ENCODE assay signal across 22 mouse cellular contexts in genomic region chr19:57625738-57626137, GRCm38 (mm10). TPM values are rescaled to one million over a fixed set of nuclear protein-coding genes. Genes with fewer than 3 reads are reported as not detected.
A peak's percentile ranks its signal among the peaks of the same experiment; 100 is the strongest.
DNase-seq lines count a peak whose midpoint lies in the region; ATAC-seq lines count a peak whose summit lies in the region.
"Had no signal": no experiment of that assay in that cellular context is flagged by ENCODE, and none has a peak within 500 bp of the region (broad histone marks: within the 10 kb centered on the region; RNA-seq: fewer than 3 reads in every experiment).

No protein-coding gene starts in this region.

- no peak overlapping the region for H3K9ac ChIP-seq in midbrain, embryonic 12.5 days (replicated peaks)
- H3K9ac ChIP-seq in midbrain, embryonic 13.5 days (replicated peaks), result no peak overlapping the region
- H3K9ac ChIP-seq in forebrain, embryonic 14.5 days (ENCODE audit: low read length), result no peak overlapping the region
- H3K9ac ChIP-seq in neural tube, embryonic 14.5 days (replicated peaks; ENCODE audit: low read depth, low read length), result no peak overlapping the region
- H3K9ac ChIP-seq: heart, embryonic 13.5 days; hindbrain, embryonic 15.5 days; kidney, embryonic 15.5 days; liver, embryonic 14.5 days had no signal

- ATAC-seq in frontal cortex, adult (ENCODE audit: low TSS enrichment), result peak; percentile 80
- ATAC-seq in midbrain, embryonic 12.5 days (ENCODE audit: low FRiP score, low read depth), result no peak
- ATAC-seq in midbrain, embryonic 13.5 days, result no peak
- peak; percentile 77 for ATAC-seq in forebrain, embryonic 14.5 days
- ATAC-seq in neural tube, embryonic 14.5 days (ENCODE audit: low read depth), result no peak
- ATAC-seq: intestine, embryonic 16.5 days; lung, postnatal 0 days; midbrain, embryonic 16.5 days had no signal

- WGBS in midbrain, embryonic 12.5 days, result 92% methylated on average over 9 of the region's 9 CpGs
- WGBS in midbrain, embryonic 13.5 days, result 85% methylated on average over 9 of the region's 9 CpGs
- 65% methylated on average over 9 of the region's 9 CpGs for WGBS in forebrain, embryonic 14.5 days
- WGBS in neural tube, embryonic 14.5 days, result 46% methylated on average over 9 of the region's 9 CpGs

- H3K4me2 ChIP-seq in midbrain, embryonic 12.5 days (replicated peaks), result no peak overlapping the region
- H3K4me2 ChIP-seq in midbrain, embryonic 13.5 days (replicated peaks), result no peak overlapping the region
- 0 out of 2 replicates have a peak overlapping the region, but pooled peaks have one; percentile 16 for H3K4me2 ChIP-seq in forebrain, embryonic 14.5 days (ENCODE audit: low read length)
- H3K4me2 ChIP-seq in neural tube, embryonic 14.5 days (ENCODE audit: low read depth, low read length), result no peak overlapping the region
- H3K4me2 ChIP-seq: heart, embryonic 13.5 days; hindbrain, embryonic 15.5 days; kidney, embryonic 15.5 days had no signal

- no peak overlapping the region for H3K4me3 ChIP-seq in midbrain, embryonic 12.5 days
- H3K4me3 ChIP-seq in midbrain, embryonic 13.5 days (replicated peaks), result no peak overlapping the region
- no peak overlapping the region for H3K4me3 ChIP-seq in forebrain, embryonic 14.5 days (ENCODE audit: low read depth, low read length)
- H3K4me3 ChIP-seq in neural tube, embryonic 14.5 days (ENCODE audit: low read depth, low read length), result no peak overlapping the region
- H3K4me3 ChIP-seq: heart, embryonic 13.5 days; hindbrain, embryonic 15.5 days; kidney, embryonic 15.5 days had no signal

- no peaks in the 10 kb centered on the region for H3K27me3 ChIP-seq in midbrain, embryonic 12.5 days
- H3K27me3 ChIP-seq in midbrain, embryonic 13.5 days, result no peaks in the 10 kb centered on the region
- H3K27me3 ChIP-seq in forebrain, embryonic 14.5 days (replicated peaks; ENCODE audit: control insufficient read depth, insufficient read depth, low read length), result no peaks in the 10 kb centered on the region
- H3K27me3 ChIP-seq in neural tube, embryonic 14.5 days (ENCODE audit: control insufficient read depth, insufficient read depth, low read length), result no peaks in the 10 kb centered on the region
- H3K27me3 ChIP-seq: heart, embryonic 13.5 days; hindbrain, embryonic 15.5 days; kidney, embryonic 15.5 days had no signal

- H3K4me1 ChIP-seq in midbrain, embryonic 12.5 days, result no peaks in the 10 kb centered on the region
- no peaks in the 10 kb centered on the region for H3K4me1 ChIP-seq in midbrain, embryonic 13.5 days (replicated peaks)
- H3K4me1 ChIP-seq in forebrain, embryonic 14.5 days (ENCODE audit: control insufficient read depth, insufficient read depth, low read length), result no peaks in the 10 kb centered on the region
- no peaks in the 10 kb centered on the region for H3K4me1 ChIP-seq in neural tube, embryonic 14.5 days (ENCODE audit: control insufficient read depth, insufficient read depth, low read length)
- H3K4me1 ChIP-seq: heart, embryonic 13.5 days; hindbrain, embryonic 15.5 days; kidney, embryonic 15.5 days had no signal

- DNase-seq in frontal cortex, postnatal 10 days (ENCODE audit: low spot score in 2 of 2), result no peak
- DNase-seq in forebrain, embryonic 14.5 days (ENCODE audit: low spot score), result peak; percentile 72
- no peak for DNase-seq in heart, postnatal 4 days
- DNase-seq in kidney, adult 8-10 months, result no peak
- DNase-seq: adrenal gland, postnatal 25 days; cerebellum, adult 18-20 months; cerebellum, postnatal 36 days; gastrocnemius, postnatal 14 days; heart, adult 18-20 months; spleen, adult 18-20 months; thymus, postnatal 4 days had no signal

- H3K27ac ChIP-seq in midbrain, embryonic 12.5 days (replicated peaks), result peak overlapping the region; percentile 25; the same call in 1 of the 2 replicates
- no peak overlapping the region for H3K27ac ChIP-seq in midbrain, embryonic 13.5 days
- H3K27ac ChIP-seq in forebrain, embryonic 14.5 days (ENCODE audit: low read depth, low read length), result peak overlapping the region; percentile 82
- H3K27ac ChIP-seq in neural tube, embryonic 14.5 days (ENCODE audit: low read depth, low read length), result peak overlapping the region; percentile 52
- H3K27ac ChIP-seq: heart, embryonic 13.5 days; hindbrain, embryonic 15.5 days; kidney, embryonic 15.5 days; liver, embryonic 14.5 days had no signal

- H3K36me3 ChIP-seq in midbrain, embryonic 12.5 days, result 0 out of 2 replicates have a peak, but pooled peaks cover 10% of the 10 kb centered on the region
- H3K36me3 ChIP-seq in midbrain, embryonic 13.5 days, result peaks cover 7% of the 10 kb centered on the region; the same call in 1 of the 2 replicates
- no peaks in the 10 kb centered on the region for H3K36me3 ChIP-seq in forebrain, embryonic 14.5 days (ENCODE audit: control insufficient read depth, insufficient read depth, low read length)
- no peaks in the 10 kb centered on the region for H3K36me3 ChIP-seq in neural tube, embryonic 14.5 days (ENCODE audit: control insufficient read depth, insufficient read depth, low read length)
- H3K36me3 ChIP-seq: hindbrain, embryonic 15.5 days had no signal

- H3K9me3 ChIP-seq in midbrain, embryonic 12.5 days, result no peaks in the 10 kb centered on the region
- H3K9me3 ChIP-seq in midbrain, embryonic 13.5 days, result no peaks in the 10 kb centered on the region
- H3K9me3 ChIP-seq in forebrain, embryonic 14.5 days (replicated peaks; ENCODE audit: control insufficient read depth, low read length), result no peaks in the 10 kb centered on the region
- no peaks in the 10 kb centered on the region for H3K9me3 ChIP-seq in neural tube, embryonic 14.5 days (ENCODE audit: control insufficient read depth, low read length)
- H3K9me3 ChIP-seq: heart, embryonic 13.5 days; hindbrain, embryonic 15.5 days; kidney, embryonic 15.5 days had no signal

RNA-seq across cellular contexts. Expression of gene Atrnl1, which starts 14.9 kb away (rescaled TPM):
- polyA plus RNA-seq in midbrain, embryonic 12.5 days (2016; fragmentation: Nextera tagmentation; extraction: Ambion mirVana), result 10.9 and 11.2 TPM in 2 replicates
- polyA plus RNA-seq in midbrain, embryonic 13.5 days (2015; fragmentation: Nextera tagmentation; extraction: Ambion mirVana), result 10.0 and 10.2 TPM in 2 replicates
- 6.9 TPM in 2 replicates for polyA plus RNA-seq in forebrain, embryonic 14.5 days (2014; fragmentation: Nextera tagmentation; extraction: Ambion mirVana)
- polyA plus RNA-seq in neural tube, embryonic 14.5 days (2014; fragmentation: Nextera tagmentation; extraction: Ambion mirVana), result 8.6 and 11.1 TPM in 2 replicates
- 10 to 100 TPM; 24.9 to 25.6 TPM for total RNA-seq in heart, postnatal 4 days (2021)

Comparison
In these comparisons a context has a peak if more than half of its experiments do, and no peak if none do; other contexts are left out.
1. ATAC-seq: peak in frontal cortex, adult (single experiment) and forebrain, embryonic 14.5 days (single experiment); none in midbrain, embryonic 12.5 days (single experiment), midbrain, embryonic 13.5 days (single experiment) and neural tube, embryonic 14.5 days (single experiment).